Comparison of ENCODE assay signal across 8 mouse cellular contexts in genomic region chr1:194962181-194962580, GRCm38 (mm10). TPM values are rescaled to one million over a fixed set of nuclear protein-coding genes. Genes with fewer than 3 reads are reported as not detected.
DNase-seq lines count a peak whose midpoint lies in the region; ATAC-seq and TF ChIP-seq lines count a peak whose summit lies in the region.

No protein-coding gene starts in this region.

- H3K9ac ChIP-seq in heart, postnatal 0 days (replicated peaks; ENCODE audit: low read depth, low read length): no peak overlapping the region
- H3K9ac ChIP-seq in neural tube, embryonic 14.5 days (replicated peaks; ENCODE audit: low read depth, low read length): no peak overlapping the region

- 30% methylated on average over 5 of the region's 5 CpGs for WGBS in heart, postnatal 0 days
- WGBS in neural tube, embryonic 14.5 days: 40% methylated on average over 5 of the region's 5 CpGs

- H3K4me3 ChIP-seq in heart, postnatal 0 days (ENCODE audit: low read depth, low read length): no peak overlapping the region
- H3K4me3 ChIP-seq in neural tube, embryonic 14.5 days (ENCODE audit: low read depth, low read length): no peak overlapping the region

- no peaks in the 10 kb centered on the region for H3K4me1 ChIP-seq in heart, postnatal 0 days (ENCODE audit: control insufficient read depth, insufficient read depth)
- no peaks in the 10 kb centered on the region for H3K4me1 ChIP-seq in neural tube, embryonic 14.5 days (ENCODE audit: control insufficient read depth, insufficient read depth, low read length)

- H3K36me3 ChIP-seq in heart, postnatal 0 days (replicated peaks; ENCODE audit: control insufficient read depth, insufficient read depth, low read length): peaks cover 10% of the 10 kb centered on the region
- no peaks in the 10 kb centered on the region for H3K36me3 ChIP-seq in neural tube, embryonic 14.5 days (ENCODE audit: control insufficient read depth, insufficient read depth, low read length)

- no peak overlapping the region for H3K27ac ChIP-seq in heart, postnatal 0 days (ENCODE audit: low read depth)
- H3K27ac ChIP-seq in neural tube, embryonic 14.5 days (ENCODE audit: low read depth, low read length): no peak overlapping the region

- H3K4me2 ChIP-seq in heart, postnatal 0 days (ENCODE audit: low read depth, low read length): no peak overlapping the region
- no peak overlapping the region for H3K4me2 ChIP-seq in neural tube, embryonic 14.5 days (ENCODE audit: low read depth, low read length)

- no peaks in the 10 kb centered on the region for H3K9me3 ChIP-seq in heart, postnatal 0 days (replicated peaks; ENCODE audit: control insufficient read depth, low read length)
- no peaks in the 10 kb centered on the region for H3K9me3 ChIP-seq in neural tube, embryonic 14.5 days (ENCODE audit: control insufficient read depth, low read length)

- no peaks in the 10 kb centered on the region for H3K27me3 ChIP-seq in heart, postnatal 0 days (ENCODE audit: control insufficient read depth, insufficient read depth, low read length)
- no peaks in the 10 kb centered on the region for H3K27me3 ChIP-seq in neural tube, embryonic 14.5 days (ENCODE audit: control insufficient read depth, insufficient read depth, low read length)

- TF ChIP-seq CTCF in heart, postnatal 0 days (IDR thresholded peaks at IDR 0.05; ENCODE audit: low read depth): peak; percentile 87

- ATAC-seq in CD4-positive, CD25-positive, alpha-beta regulatory T cell, adult 4 months: peak; percentile 94
- ATAC-seq in heart, postnatal 0 days (ENCODE audit: insufficient read depth, low read depth): peak; percentile 53
- peak; percentile 87 for ATAC-seq in neural tube, embryonic 14.5 days (ENCODE audit: low read depth)

- TF ChIP-seq EP300 in heart, postnatal 0 days (IDR thresholded peaks at IDR 0.05; ENCODE audit: low read depth): no peak

- DNase-seq in adrenal gland, adult 18-20 months (ENCODE audit: low spot score in 2 of 2): peak; percentile 70
- peak; percentile 50 for DNase-seq in embryo, embryonic 9.5 days (ENCODE audit: extremely low spot score)
- peak; percentile 65 for DNase-seq in heart, postnatal 0 days (ENCODE audit: low spot score)
- peak; percentile 64 to 84 for DNase-seq in kidney, postnatal 36 days
- DNase-seq in lung, adult 18-20 months: peak; percentile 55 to 66
- peak; percentile 32 to 40 for DNase-seq in thymus, postnatal 36 days

RNA-seq across cellular contexts. Expression of gene Cd34, which starts 23.6 kb away (rescaled TPM):
- polyA plus RNA-seq in CD4-positive, CD25-positive, alpha-beta regulatory T cell, adult 4 months (2017; shearing (Covaris generic)): under 1 TPM in 1 of 2 experiments, not detected in 1; 0.48 TPM
- 10 to 100 TPM; 30.9 to 52.3 TPM for total RNA-seq in adrenal gland, adult 18-20 months (2021)
- total RNA-seq in heart, postnatal 0 days (2014; rRNA removed; ENCODE audit: low replicate concordance): 173 and 187 TPM in 2 replicates
- polyA plus RNA-seq in heart, postnatal 0 days (2015; fragmentation: Nextera tagmentation; extraction: Ambion mirVana): 116 and 128 TPM in 2 replicates
- 19.5 and 34.2 TPM in 2 replicates for polyA plus RNA-seq in neural tube, embryonic 14.5 days (2014; fragmentation: Nextera tagmentation; extraction: Ambion mirVana)

Comparison
In these comparisons a context has a peak if more than half of its experiments do, and no peak if none do; other contexts are left out.
1. RNA of gene Cd34, which starts 23.6 kb away (polyA plus RNA-seq): 116 to 128 TPM in heart, postnatal 0 days and 19.5 to 34.2 TPM in neural tube, embryonic 14.5 days; 0.48 TPM in CD4-positive, CD25-positive, alpha-beta regulatory T cell, adult 4 months; every median in the first group is over 10 times any median in the second.
2. Peak in every context shown above with its lines, with median percentiles within 50 percentile points of each other: ATAC-seq and DNase-seq.